Mouse (Mus musculus) kidney, adult 9 months (tissue): ENCODE data around the gene Trpc4.

ENCODE experiments used
- DNase-seq: peaks from one replicate; pipeline ENCODE4 v3.0.0; 2022

Gene Trpc4

GRCm38 (mm10) chr3:54155639-54156315 lies at the start of gene Trpc4:
TSS of gene Trpc4 (plus strand) at chr3:54156035.
- no peak for DNase-seq

DNA sequence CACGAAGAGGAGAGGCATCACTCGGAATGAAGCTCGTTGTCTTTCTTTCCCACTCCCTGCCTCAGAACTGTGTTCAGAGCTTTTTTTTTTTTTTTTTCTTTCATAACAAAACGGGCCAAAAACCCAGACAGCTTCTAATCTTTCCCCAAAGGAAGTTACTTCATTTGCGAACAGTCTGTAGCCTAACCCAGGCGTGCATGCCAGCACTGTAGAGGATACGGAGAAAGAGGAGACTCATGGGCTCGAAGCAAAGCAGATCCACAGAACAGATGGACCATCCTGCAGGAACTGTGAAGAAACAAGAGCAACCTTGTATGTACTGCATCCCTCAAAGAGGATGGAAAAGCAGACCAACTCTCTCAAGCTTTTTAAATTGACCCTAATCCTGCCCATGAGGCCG lies 44.3 kb upstream of the Trpc4 start:
- DNase-seq, result peak; percentile 0

DNA sequence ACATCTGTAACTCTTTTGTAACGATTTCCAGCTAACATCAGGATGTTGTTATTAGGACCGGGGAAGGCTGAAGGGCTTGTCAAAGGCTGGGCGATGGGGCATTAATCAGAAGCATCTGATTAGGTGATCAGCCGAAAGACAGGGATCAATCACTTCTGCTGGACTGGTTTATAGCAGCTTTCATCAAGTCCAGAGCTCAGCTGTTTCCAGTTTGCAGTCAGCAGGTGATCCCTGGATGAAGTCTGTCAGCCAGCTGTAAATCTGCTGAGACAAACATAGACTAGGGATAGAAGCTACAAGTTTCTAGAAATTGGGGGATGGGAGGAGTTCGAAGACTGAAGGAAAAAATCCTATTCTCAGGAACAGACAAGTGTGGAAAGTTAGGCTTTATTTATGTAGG lies 20.5 kb upstream of the Trpc4 start:
- DNase-seq, result no peak

DNA sequence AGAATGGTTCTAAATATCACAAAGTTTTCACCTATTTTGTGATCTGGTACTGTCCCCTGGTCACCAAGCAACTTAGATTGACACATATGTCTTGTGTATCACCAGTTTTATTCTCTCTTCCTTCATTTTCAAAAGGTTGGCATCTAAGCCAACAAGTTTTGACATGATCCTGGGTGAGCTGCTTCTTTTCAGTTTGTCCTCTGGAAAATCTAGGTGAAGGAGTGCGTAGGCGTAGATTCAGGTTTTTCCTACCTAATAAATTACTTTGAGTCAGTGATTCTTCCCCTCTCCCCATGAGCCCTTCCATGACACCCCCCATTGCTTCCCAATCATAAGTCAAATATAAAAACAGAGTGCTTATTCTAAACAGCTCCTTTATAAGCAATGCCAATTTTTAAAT lies 14.5 kb upstream of the Trpc4 start:
- DNase-seq, result no peak

DNA sequence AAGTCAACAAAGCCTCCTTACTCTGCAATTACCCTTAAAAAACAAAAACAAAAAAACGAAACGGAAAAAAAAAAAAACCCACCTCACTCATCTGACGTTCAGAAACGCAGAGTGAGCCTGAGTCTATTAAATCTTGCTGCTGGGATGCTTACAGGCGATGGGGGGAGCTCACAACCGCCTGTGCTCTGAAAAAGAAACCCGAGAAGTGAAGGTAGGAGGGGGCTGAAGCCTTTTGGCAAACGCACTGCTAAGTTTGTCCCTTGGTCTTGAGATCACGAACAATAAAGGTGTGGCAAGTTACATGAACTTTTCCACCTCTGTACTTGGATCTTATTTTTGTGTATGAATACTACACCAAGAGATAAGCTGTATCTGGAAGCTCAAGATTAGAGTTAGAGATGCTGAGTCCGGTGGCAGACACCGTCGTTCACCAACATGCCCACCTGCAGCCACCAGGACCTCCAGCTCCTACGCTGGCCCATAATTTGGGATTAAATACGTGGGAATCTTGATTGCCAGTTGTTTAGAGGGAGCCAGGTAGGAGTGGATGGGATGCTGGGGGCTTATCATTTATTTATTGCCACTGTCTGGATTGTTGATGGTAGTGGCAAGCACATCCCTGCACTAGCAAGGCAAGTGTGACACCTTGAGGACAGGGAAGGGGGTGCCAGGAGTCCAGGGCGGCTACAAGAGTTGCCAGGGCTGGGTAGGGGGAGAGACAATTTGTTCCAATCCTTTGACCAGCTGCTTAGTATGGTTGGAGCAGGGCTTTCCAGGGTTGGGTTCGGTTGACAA lies 794 bp upstream of the Trpc4 start:
- no peak for DNase-seq

GRCm38 (mm10) chr3:54156316-54157000 lies 623 bp downstream of the Trpc4 start:
- no peak for DNase-seq

- no peak for DNase-seq
These were observed 14.9 kb downstream of the Trpc4 start for GRCm38 (mm10) chr3:54170701-54171100.

DNA sequence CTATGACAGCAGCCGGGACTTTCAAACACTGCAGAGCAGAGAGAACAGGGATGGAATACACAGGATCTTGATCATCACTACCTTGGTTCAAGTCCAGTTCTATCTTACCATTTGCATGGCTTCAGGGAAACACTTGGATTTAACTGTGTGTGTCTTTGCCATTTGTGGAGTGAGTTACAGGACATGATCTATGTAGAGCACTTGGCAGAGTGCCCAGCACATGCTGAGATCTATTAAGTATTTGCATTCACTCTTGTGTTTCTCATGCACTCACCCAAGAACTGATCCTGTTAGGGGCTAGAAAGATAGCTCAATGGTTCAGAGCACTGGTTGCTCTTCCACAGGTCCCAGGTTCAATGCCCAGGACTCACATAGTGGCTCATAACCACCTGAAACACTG lies 21.5 kb downstream of the Trpc4 start:
- DNase-seq, result no peak

GRCm38 (mm10) chr3:54190932-54191668 lies 35.3 kb downstream of the Trpc4 start:
- DNase-seq, result no peak

GRCm38 (mm10) chr3:54201231-54201630 lies 45.4 kb downstream of the Trpc4 start:
- no peak for DNase-seq

- DNase-seq, result no peak
These were observed 48.6 kb downstream of the Trpc4 start for GRCm38 (mm10) chr3:54204386-54204785.

- no peak for DNase-seq
These were observed 54.3 kb downstream of the Trpc4 start for GRCm38 (mm10) chr3:54210112-54210511.

GRCm38 (mm10) chr3:54211441-54211840 lies 55.6 kb downstream of the Trpc4 start:
- no peak for DNase-seq

- no peak for DNase-seq
These were observed 66.7 kb downstream of the Trpc4 start for GRCm38 (mm10) chr3:54222549-54222948.

DNA sequence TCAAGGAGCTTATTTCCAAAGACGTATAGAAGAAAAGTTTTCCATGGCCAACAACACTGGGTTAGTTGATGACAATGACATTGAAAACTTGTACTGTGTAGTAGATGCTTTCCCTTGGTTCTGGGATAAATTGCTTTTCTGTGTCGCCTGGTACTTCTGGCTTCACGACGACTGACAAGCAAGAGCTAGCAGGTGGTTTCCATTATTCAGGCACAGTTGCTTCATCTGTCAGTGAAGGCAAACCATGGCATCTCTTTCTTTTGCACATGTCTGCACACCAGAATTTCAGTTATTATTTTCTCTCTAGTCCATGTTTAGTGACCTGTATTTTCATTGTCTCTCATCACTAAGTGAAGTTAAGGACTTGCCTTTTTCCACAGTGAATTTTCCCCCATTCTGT lies 72.6 kb downstream of the Trpc4 start:
- DNase-seq, result no peak

DNA sequence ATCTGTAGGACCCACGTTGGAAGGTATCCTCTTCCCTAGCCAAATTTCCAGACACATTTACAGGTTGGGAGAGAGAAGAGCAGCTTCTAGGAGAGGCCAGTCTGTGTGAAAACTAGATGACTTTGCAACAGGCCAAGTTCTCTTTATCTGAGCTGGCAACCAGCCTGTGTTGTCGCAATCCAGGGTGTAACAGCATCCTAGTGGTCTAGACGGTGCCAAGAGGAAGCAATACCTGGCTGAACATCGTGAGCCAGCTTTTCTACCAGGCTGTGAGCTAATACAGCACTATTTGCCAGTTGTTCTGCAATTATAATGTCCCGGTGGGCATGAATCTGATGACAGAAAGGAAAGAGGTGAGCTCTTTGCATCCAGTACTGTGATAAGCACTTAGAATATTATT lies 83.1 kb downstream of the Trpc4 start:
- no peak for DNase-seq

- no peak for DNase-seq
These were observed 83.6 kb downstream of the Trpc4 start for GRCm38 (mm10) chr3:54239426-54239825.

DNA sequence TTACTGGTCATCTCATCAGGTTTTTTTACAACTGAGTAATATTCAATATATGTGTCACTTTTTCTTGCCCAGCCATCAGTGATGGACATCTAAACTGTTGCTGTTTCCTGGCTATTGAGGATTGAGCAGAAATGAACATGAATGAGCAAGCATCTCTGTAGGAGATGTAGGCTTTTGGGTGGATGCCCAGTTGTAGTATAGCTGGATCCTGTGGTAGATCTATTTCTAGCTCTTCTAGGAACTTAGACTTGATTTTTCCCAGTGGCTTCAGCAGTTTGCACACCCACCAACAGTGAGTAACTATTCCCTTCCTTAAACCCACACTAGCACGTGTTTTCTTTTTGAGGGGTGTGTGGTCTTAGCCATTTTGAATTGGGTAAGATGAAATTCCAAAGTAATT lies 87.3 kb downstream of the Trpc4 start:
- DNase-seq, result no peak

DNA sequence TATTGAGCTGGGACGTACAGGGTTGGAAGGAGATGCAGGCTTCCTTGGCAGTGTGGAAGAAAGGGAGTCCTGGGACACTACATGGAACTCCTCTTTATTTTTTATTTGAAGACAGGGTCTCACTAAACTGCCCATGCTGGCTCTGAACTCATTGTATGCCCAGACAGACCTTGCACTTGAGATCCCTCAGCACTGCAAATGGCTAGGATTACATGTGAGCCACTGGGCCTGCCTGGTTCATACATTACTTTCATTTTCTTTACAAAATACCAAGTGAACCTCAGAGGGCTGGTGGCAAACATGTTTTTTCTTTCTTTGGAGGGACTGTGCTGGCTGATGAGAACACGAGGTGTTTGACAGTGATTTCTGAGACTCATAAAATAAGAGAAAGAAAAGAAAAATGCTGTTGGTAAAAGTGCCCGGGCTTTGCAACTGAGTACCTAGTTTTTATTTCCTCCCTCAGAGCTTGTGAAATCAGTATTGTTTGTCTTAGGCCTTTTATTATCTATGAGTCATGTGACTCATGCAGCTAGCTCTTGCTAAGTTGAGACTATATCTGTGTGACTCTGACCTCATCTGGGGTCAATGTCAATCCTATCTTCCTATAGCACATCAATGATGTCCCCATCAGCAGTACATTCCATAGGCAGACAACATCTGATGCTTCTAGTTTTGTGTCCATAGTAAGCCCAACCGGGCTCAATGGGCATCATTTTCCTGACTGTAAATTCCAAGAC lies 89.1 kb downstream of the Trpc4 start:
- DNase-seq, result no peak

- DNase-seq, result no peak
These were observed 90.6 kb downstream of the Trpc4 start for GRCm38 (mm10) chr3:54246416-54246815.

DNA sequence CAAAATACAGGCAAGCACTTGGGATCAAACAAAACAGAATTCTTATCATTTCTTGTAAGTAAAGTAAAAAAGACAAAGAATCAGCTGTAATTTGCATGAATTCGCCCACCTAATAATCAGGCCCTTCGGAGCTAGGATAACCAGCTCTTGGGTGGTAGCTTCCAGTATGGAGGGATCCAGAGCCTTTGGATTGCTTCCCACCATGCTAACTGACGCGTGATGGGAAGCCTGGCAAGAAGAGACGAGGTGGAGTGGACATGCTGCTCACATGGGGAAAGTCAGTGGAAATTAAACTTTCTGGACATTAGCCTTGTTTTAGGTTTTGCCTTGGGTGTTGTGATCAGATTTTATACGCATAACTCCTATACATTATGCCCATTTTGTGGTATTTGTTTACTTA lies 93.5 kb downstream of the Trpc4 start:
- DNase-seq, result no peak

GRCm38 (mm10) chr3:54266943-54267342 lies 111.1 kb downstream of the Trpc4 start:
- DNase-seq, result no peak

- no peak for DNase-seq
These were observed 113.3 kb downstream of the Trpc4 start for GRCm38 (mm10) chr3:54269180-54269579.
